Mouse (Mus musculus) hindbrain, embryonic 11.5 days (tissue): ENCODE results near the gene Glod5. TPM values are rescaled to one million over a fixed set of nuclear protein-coding genes. Genes with fewer than 3 reads are reported as not detected.

Source experiments
- ATAC-seq: fragments of 200-750 bp; cut with Nextera tagmentation; 2 replicates; pipeline ENCODE4 v1.8.0; 2017; ENCODE audit warnings: mild to moderate bottlenecking, moderate TSS enrichment, moderate library complexity; ENCODE audit not compliant: low FRiP score
- DNase-seq: peaks from one replicate; pipeline ENCODE4 v3.0.0-alpha.2; 2015; ENCODE audit warnings: low spot score
- H3K27ac ChIP-seq: fragments of 300-500 bp; sonication (generic); 2 replicates; pipeline ENCODE4 v1.5.1; 2014; ENCODE audit warnings: mild to moderate bottlenecking, low read depth, low read length
- H3K27me3 ChIP-seq: fragments of 300-500 bp; sonication (generic); 2 replicates; pipeline ENCODE4 v1.6.1; 2014; ENCODE audit warnings: mild to moderate bottlenecking, low read length, moderate library complexity, mixed read lengths; ENCODE audit not compliant: control insufficient read depth, insufficient read depth
- H3K36me3 ChIP-seq: fragments of 300-500 bp; sonication (generic); 2 replicates; pipeline ENCODE4 v1.6.1; 2014; ENCODE audit warnings: mild to moderate bottlenecking, low read length, moderate library complexity, mixed read lengths; ENCODE audit not compliant: control insufficient read depth, insufficient read depth
- H3K4me1 ChIP-seq: fragments of 300-500 bp; sonication (generic); replicated peaks from 2 replicates; pipeline ENCODE4 v1.6.1; 2014; ENCODE audit warnings: low read length, mixed read lengths; ENCODE audit not compliant: control insufficient read depth, insufficient read depth
- H3K4me2 ChIP-seq: fragments of 300-500 bp; sonication (generic); replicated peaks from 2 replicates; pipeline ENCODE4 v1.6.1; 2014; ENCODE audit warnings: mild to moderate bottlenecking, low read depth, low read length
- H3K4me3 ChIP-seq: fragments of 300-500 bp; sonication (generic); 2 replicates; pipeline ENCODE4 v1.5.1; 2014; ENCODE audit warnings: low read depth, low read length
- H3K9ac ChIP-seq: fragments of 300-500 bp; sonication (generic); 2 replicates; pipeline ENCODE4 v1.6.1; 2014; ENCODE audit warnings: low read depth, low read length
- H3K9me3 ChIP-seq: fragments of 300-500 bp; sonication (generic); 2 replicates; pipeline ENCODE4 v1.6.1; 2016; ENCODE audit warnings: low read length; ENCODE audit not compliant: control insufficient read depth
- WGBS: fragments of 180-500 bp; shearing (Covaris S2); extraction: QIAGEN DNeasy Blood & Tissue Kit; methylation state at CpG from one replicate; pipeline ENCODE4 v1.1.7; 2014; 5-methylcytosine and 5-hydroxymethylcytosine counted together
- polyA plus RNA-seq: library from polyadenylated mRNA; unstranded; fragments of >200 nt; fragmentation: Nextera tagmentation; extraction: Ambion mirVana; gene quantifications from 2 replicates; pipeline ENCODE4 v1.2.1, GENCODE M21; 2014

The Glod5 gene
- polyA plus RNA-seq, 1 experiment from 2014 or later, result not detected

GRCm38 (mm10) chrX:7963829-7964626 is 54.3 kb downstream of the Glod5 start:
- 83% methylated on average over 7 of the region's 7 CpGs for WGBS
- no peak overlapping the region for H3K4me2 ChIP-seq
- no peak overlapping the region for H3K4me3 ChIP-seq
- H3K9me3 ChIP-seq, result no peaks in the 10 kb centered on the region
- H3K36me3 ChIP-seq, result no peaks in the 10 kb centered on the region
- no peak for ATAC-seq
- DNase-seq, result no peak
- H3K27me3 ChIP-seq, result no peaks in the 10 kb centered on the region
- no peak overlapping the region for H3K9ac ChIP-seq
- no peak overlapping the region for H3K27ac ChIP-seq
- H3K4me1 ChIP-seq, result no peaks in the 10 kb centered on the region

DNA sequence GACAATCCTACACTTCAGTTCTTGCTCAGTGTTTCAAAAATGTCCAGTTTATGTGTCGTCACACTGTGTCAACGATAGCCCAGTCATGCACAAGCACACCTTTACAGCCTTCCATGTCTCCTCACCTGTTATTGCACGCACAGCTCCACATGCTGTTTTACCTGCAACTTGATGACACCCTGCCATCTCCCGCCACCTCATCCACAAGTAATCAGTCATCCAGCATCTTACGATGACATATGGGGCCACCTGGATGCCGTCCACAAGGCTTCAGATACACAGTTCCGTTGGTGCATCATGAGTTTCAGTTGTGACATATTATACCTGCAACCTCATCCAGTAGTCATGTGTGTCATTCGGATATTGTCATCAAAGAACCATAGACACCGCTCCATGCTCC is 59.4 kb downstream of the Glod5 start:
- ATAC-seq (no peak), DNase-seq (no peak)
- Histone ChIP-seq H3K4me2 (no peak overlapping the region), H3K36me3 (no peaks in the 10 kb centered on the region), H3K27ac (no peak overlapping the region), H3K9ac (no peak overlapping the region), H3K4me3 (no peak overlapping the region), H3K4me1 (no peaks in the 10 kb centered on the region), H3K9me3 (no peaks in the 10 kb centered on the region), H3K27me3 (no peaks in the 10 kb centered on the region)
- WGBS, result 93% methylated on average over 9 of the region's 9 CpGs

Other genes starting within 250 kb of the Glod5 start
- 46.1 and 53.6 TPM in 2 replicates for gene Gripap1, start 228.7 kb downstream of the Glod5 start, polyA plus RNA-seq
- gene Kcnd1, start 196.2 kb downstream of the Glod5 start, polyA plus RNA-seq, result 1.6 and 2.2 TPM in 2 replicates
- gene Otud5, start 177.1 kb downstream of the Glod5 start, polyA plus RNA-seq, result 32.4 and 37.5 TPM in 2 replicates
- gene Pim2, start 140.2 kb downstream of the Glod5 start, polyA plus RNA-seq, result 6.4 and 7.1 TPM in 2 replicates
- 11.5 and 13.3 TPM in 2 replicates for gene Slc35a2, start 134.5 kb downstream of the Glod5 start, polyA plus RNA-seq
- 155 and 161 TPM in 2 replicates for gene Pqbp1, start 119.2 kb downstream of the Glod5 start, polyA plus RNA-seq
- gene Timm17b, start 119.1 kb downstream of the Glod5 start, polyA plus RNA-seq, result 168 and 179 TPM in 2 replicates
- not detected in 2 replicates for gene Gm10491, start 110.7 kb downstream of the Glod5 start, polyA plus RNA-seq
- not detected in 2 replicates for gene Gm10490, start 109.0 kb downstream of the Glod5 start, polyA plus RNA-seq
- 23.9 and 25.9 TPM in 2 replicates for gene Pcsk1n, start 98.7 kb downstream of the Glod5 start, polyA plus RNA-seq
- not detected in 2 replicates for gene Eras, start 89.9 kb downstream of the Glod5 start, polyA plus RNA-seq
- gene Hdac6, start 70.6 kb downstream of the Glod5 start, polyA plus RNA-seq, result 46.0 and 48.5 TPM in 2 replicates
- gene Gata1, start 40.4 kb downstream of the Glod5 start, polyA plus RNA-seq, result 3.9 and 4.9 TPM in 2 replicates
- 59.8 and 68.7 TPM in 2 replicates for gene Suv39h1, start 56.3 kb upstream of the Glod5 start, polyA plus RNA-seq
- 0.49 and 0.91 TPM in 2 replicates for gene Was, start 72.0 kb upstream of the Glod5 start, polyA plus RNA-seq
- 25.6 and 30.8 TPM in 2 replicates for gene Wdr13, start 114.4 kb upstream of the Glod5 start, polyA plus RNA-seq
- gene Rbm3, start 127.4 kb upstream of the Glod5 start, polyA plus RNA-seq, result 450 and 452 TPM in 2 replicates
- gene Tbc1d25, start 157.7 kb upstream of the Glod5 start, polyA plus RNA-seq, result 10.5 and 13.2 TPM in 2 replicates
- gene Ebp, start 175.0 kb upstream of the Glod5 start, polyA plus RNA-seq, result 38.1 and 39.3 TPM in 2 replicates
- 20.3 and 20.4 TPM in 2 replicates for gene Porcn, start 188.0 kb upstream of the Glod5 start, polyA plus RNA-seq
- gene Ftsj1, start 233.9 kb upstream of the Glod5 start, polyA plus RNA-seq, result 42.8 and 43.3 TPM in 2 replicates